Mouse (Mus musculus): ENCODE measurements at regions not wholly inside any gene's neighbourhood (a gene's known extent, or its start where the extent isn't known, plus 50 kb on each side); places are given as distances from the start of the nearest gene placed in this dataset.

- ATAC-seq (replicated peaks; ENCODE audit: low read depth, poor library complexity, severe bottlenecking) = no peak
These were observed 253.2 kb upstream of the Msx2 start for GRCm38 (mm10) chr13:53726031-53726430.

GRCm38 (mm10) chr13:53722881-53723280, 250.0 kb upstream of the Msx2 start:
- no peak for ATAC-seq (replicated peaks; ENCODE audit: low read depth, poor library complexity, severe bottlenecking)

GRCm38 (mm10) chr13:53721038-53721463, 248.2 kb upstream of the Msx2 start:
- no peak for ATAC-seq (replicated peaks; ENCODE audit: low read depth, poor library complexity, severe bottlenecking)

GRCm38 (mm10) chr13:53717582-53717981, 244.7 kb upstream of the Msx2 start:
- no peak for ATAC-seq (replicated peaks; ENCODE audit: low read depth, poor library complexity, severe bottlenecking)

GRCm38 (mm10) chr13:53717086-53717485, 244.2 kb upstream of the Msx2 start:
- no peak for ATAC-seq (replicated peaks; ENCODE audit: low read depth, poor library complexity, severe bottlenecking)

- no peak for ATAC-seq (replicated peaks; ENCODE audit: low read depth, poor library complexity, severe bottlenecking)
These were observed 236.2 kb upstream of the Msx2 start for GRCm38 (mm10) chr13:53709062-53709461.

GRCm38 (mm10) chr13:53707548-53707947, 234.7 kb upstream of the Msx2 start:
- no peak for ATAC-seq (replicated peaks; ENCODE audit: low read depth, poor library complexity, severe bottlenecking)

- ATAC-seq (replicated peaks; ENCODE audit: low read depth, poor library complexity, severe bottlenecking) = no peak
These were observed 231.2 kb upstream of the Msx2 start for GRCm38 (mm10) chr13:53704104-53704503.

GRCm38 (mm10) chr13:53700236-53700635, 227.4 kb upstream of the Msx2 start:
- no peak for ATAC-seq (replicated peaks; ENCODE audit: low read depth, poor library complexity, severe bottlenecking)

- no peak for ATAC-seq (replicated peaks; ENCODE audit: low read depth, poor library complexity, severe bottlenecking)
These were observed 225.1 kb upstream of the Msx2 start for GRCm38 (mm10) chr13:53697954-53698353.

- ATAC-seq (replicated peaks; ENCODE audit: low read depth, poor library complexity, severe bottlenecking) = no peak
These were observed 222.5 kb upstream of the Msx2 start for GRCm38 (mm10) chr13:53695385-53695784.

- no peak for ATAC-seq (replicated peaks; ENCODE audit: low read depth, poor library complexity, severe bottlenecking)
These were observed 216.1 kb upstream of the Msx2 start for GRCm38 (mm10) chr13:53688934-53689333.

- ATAC-seq (replicated peaks; ENCODE audit: low read depth, poor library complexity, severe bottlenecking) = peak; percentile 71
These were observed 215.6 kb upstream of the Msx2 start for GRCm38 (mm10) chr13:53688489-53688888.

GRCm38 (mm10) chr13:53684498-53684897, 211.6 kb upstream of the Msx2 start:
- ATAC-seq (replicated peaks; ENCODE audit: low read depth, poor library complexity, severe bottlenecking) = no peak

GRCm38 (mm10) chr13:53677187-53677586, 204.3 kb upstream of the Msx2 start:
- ATAC-seq (replicated peaks; ENCODE audit: low read depth, poor library complexity, severe bottlenecking) = no peak

- ATAC-seq (replicated peaks; ENCODE audit: low read depth, poor library complexity, severe bottlenecking) = no peak
These were observed 197.5 kb upstream of the Msx2 start for GRCm38 (mm10) chr13:53670361-53670760.

GRCm38 (mm10) chr13:53667518-53667917, 194.6 kb upstream of the Msx2 start:
- ATAC-seq (replicated peaks; ENCODE audit: low read depth, poor library complexity, severe bottlenecking) = no peak

- ATAC-seq (replicated peaks; ENCODE audit: low read depth, poor library complexity, severe bottlenecking) = no peak
These were observed 192.7 kb upstream of the Msx2 start for GRCm38 (mm10) chr13:53665592-53665991.

GRCm38 (mm10) chr13:53664631-53665230, 191.9 kb upstream of the Msx2 start:
- no peak for ATAC-seq (replicated peaks; ENCODE audit: low read depth, poor library complexity, severe bottlenecking)

- no peak for ATAC-seq (replicated peaks; ENCODE audit: low read depth, poor library complexity, severe bottlenecking)
These were observed 180.0 kb upstream of the Msx2 start for GRCm38 (mm10) chr13:53652826-53653225.

GRCm38 (mm10) chr13:53648353-53648752, 175.5 kb upstream of the Msx2 start:
- no peak for ATAC-seq (replicated peaks; ENCODE audit: low read depth, poor library complexity, severe bottlenecking)

GRCm38 (mm10) chr13:53642557-53642956, 169.7 kb upstream of the Msx2 start:
- ATAC-seq (replicated peaks; ENCODE audit: low read depth, poor library complexity, severe bottlenecking) = no peak

All from common myeloid progenitor, adult 5-6 weeks (primary cell).